Mouse (Mus musculus): ENCODE measurements at regions not wholly inside any gene's neighbourhood (a gene's known extent, or its start where the extent isn't known, plus 50 kb on each side); places are given as distances from the start of the nearest gene placed in this dataset.

DNA sequence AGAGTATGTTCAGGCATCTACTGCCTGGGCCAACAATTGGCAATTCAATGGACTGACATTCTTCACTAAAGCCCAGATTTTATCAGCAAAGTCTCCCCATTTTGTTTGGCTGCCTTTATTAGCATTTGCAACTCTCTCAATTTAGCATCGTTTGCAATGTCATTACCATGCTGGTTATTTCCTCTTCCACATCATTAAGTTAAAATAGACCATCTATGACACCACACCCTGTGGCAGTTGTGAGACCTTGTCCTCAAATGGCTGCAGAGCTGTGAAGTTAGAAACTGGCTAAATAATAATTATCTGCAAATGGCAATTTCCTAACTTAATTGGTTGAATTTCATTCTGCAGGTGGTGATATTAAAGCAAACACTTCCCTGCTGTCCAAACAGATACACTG is 381.8 kb downstream of the H2al1n start:
- no peak for DNase-seq

DNA sequence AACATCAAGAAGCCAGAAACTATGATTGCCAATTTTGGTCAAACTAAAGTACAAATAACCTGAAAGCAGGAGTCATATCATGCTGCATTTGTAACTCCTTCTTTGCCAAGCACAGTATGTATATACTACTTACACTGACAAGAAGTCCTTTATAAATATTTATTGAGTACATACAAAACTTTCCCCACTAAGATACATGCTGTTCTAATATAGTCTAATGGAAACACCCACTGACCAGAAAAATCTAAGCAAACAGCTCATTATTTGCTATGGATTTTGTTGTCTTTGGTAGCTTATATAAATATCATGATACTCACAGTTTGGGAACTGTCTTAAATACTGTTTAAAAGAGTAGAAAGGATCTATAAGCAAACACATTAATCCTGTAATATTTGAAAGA is 385.9 kb downstream of the H2al1n start:
- no peak for DNase-seq

DNA sequence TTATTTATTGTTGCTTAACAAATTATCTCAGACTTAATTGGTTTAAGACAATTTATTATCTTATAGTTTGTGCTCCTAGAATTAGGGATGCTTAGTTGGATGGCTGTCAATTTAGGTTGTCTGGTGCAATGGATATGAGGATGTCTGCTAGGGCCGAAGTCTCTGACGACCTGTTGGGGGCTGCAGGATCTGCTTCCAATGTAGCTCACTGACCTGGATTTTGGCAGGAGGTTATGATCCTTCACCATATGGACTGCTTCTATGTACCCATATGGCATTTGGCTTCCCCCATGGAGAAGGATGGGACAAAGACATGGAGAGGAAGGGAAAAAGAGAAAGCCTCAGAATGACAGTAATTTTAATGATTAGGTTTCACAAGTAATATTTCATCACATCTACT is 391.0 kb downstream of the H2al1n start:
- DNase-seq = peak; percentile 30 to 56

DNA sequence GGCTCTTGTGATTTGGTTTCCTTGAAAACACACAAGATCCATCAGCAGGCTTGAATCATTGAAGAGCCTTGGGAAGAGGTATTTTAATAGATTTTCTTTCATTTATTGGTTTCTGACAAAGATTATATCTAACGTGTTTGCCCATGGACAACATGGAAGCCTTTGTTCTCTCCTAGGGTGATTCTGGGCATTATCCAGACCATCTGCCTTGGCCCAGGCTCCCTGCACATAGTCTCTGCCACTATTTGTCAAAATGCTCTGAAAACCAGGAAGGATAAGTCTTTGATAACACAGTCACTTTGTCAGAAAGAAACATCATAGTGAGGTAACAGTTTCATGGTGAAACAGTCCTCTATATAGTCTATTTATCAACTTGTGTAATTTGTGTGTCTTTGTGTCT is 398.2 kb downstream of the H2al1n start:
- peak; percentile 34 to 55 for DNase-seq

DNA sequence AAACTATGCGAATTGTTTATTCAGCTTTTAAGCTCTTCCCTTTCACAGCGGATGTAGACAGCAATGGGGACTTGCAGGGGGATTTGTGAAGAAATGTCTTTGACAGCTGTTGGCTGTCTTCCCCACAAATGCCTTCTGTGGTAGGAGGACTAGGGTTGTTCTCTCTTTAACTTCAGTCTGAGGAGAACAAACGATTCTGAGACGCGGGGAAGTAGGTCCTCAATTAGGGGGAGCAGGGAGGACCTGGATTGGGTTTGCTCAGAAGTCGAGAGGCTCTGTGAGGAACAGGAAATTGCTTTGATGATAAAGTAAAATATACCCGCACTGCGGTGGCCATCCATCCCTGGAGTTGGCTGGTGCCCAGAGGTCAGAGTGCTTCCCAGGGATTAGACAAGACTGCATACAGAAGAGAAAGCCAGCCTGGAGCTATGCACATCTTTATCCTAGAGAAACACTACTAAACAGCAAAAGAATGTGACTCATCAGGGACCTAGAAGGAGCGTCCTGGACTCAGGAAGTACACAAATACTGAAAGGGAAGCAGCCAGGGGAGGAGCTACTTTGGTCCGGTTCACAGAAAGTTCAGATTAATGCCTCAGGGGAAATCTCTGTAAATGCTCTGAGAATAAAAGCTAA is 417.4 kb downstream of the H2al1n start:
- DNase-seq = peak in 1 of 2 experiments; percentile 4

DNA sequence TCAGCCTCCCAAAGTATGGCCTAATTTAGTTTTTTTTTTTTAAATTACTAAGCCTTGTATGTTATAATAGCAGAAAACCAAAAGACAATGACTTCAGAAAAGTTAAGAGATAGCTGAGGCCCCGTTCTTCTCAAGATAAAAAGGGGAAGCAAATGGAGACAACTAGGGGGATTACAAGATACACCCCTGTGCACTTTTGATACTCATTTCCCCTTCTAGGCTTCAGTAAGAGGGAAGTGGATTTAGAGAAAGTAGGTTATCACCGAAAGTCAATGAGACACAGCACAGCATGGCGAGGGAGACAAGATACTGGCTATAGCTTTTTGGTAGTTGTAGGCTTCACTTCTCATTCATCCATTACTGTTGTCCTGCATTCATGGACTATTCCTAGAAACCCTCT is 428.4 kb downstream of the H2al1n start:
- no peak for DNase-seq

DNA sequence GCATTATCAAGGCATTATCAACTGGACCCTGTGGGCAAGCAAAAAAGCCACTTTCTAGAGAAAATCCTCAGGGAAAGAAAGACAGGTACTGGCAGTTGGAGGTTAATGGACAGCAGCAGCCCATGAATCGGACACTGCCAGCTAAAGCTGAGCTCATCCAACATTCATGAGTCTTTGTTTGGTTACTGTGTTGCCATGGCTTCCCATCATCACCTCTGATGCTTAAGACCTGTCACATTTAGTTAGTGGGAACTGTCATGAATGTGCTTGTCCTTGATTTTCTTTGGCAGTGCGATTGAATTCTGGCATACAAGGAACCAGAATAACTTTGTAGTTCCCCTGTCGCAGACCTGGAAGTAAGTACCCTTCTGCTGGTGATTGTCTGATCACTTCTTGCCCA is 453.9 kb downstream of the H2al1n start:
- DNase-seq = no peak

DNA sequence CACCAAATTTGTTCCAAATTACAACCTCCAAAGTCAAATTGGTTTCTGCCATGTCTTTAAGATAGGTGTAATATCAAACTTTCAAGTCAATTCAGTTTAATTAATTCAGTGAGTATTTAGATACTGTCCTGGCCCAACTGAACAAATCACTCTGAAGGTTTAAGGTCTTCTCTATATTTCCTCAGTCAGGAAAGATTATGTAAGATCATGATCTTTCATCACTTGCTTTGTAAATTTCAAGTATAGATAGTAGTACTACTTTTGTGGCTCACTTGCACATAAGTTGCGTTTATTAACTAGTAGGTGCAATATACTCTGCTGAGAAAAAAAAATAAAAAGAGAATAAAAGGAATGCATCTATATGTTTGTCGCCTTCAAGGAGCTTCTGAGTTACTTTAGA is 485.4 kb downstream of the H2al1n start:
- DNase-seq = no peak

DNA sequence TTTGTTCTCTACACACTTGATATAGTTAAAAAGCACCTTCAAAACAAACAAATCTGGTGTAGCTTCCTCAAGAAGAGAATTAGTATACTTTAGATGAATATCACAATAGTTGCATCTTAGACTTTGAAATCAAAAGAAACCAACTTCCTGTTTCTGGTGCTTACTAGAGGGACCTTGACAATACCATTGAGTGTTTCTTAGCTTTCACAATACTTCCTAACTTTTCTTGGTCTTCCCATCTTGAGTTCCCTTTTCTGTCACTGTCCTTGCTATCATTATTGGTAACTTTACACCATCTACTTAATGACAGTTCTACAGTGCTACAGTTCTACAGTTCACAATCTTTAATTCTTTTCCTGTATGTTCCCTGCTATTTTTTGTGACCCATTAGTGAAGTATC is 528.1 kb downstream of the H2al1n start:
- DNase-seq = no peak

Measured in cerebellum, adult 18-20 months (tissue).